Comparison of ENCODE assay signal across 6 mouse cellular contexts in the genomic region with DNA sequence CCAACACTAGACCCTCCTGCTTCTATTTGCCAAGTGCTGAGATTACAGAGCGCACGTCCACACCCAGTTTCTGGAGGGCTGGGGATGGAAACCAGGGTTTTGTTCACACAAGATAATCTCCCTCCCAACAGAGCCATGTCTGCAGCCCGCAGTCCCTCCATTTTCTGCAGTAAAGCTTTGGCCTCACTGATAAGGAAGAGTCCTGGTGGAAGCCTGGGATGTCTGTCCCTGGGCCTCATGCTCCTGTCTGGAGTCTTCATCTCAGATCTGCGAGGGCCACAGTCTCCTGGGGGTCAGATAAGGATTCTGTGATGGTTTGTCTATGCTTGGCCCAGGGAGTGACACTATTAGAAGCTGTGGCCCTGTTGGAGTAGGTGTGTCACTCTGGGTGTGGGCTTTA. TPM values are rescaled to one million over a fixed set of nuclear protein-coding genes. Genes with fewer than 3 reads are reported as not detected.
"Had no signal": no experiment of that assay in that cellular context is flagged by ENCODE, and none has a peak within 500 bp of the region (broad histone marks: within the 10 kb centered on the region; RNA-seq: fewer than 3 reads in every experiment).

No protein-coding gene starts in this region.

- H3K9ac ChIP-seq: limb, embryonic 12.5 days; lung, embryonic 14.5 days; midbrain, embryonic 12.5 days; neural tube, embryonic 13.5 days had no signal

- H3K4me3 ChIP-seq: limb, embryonic 12.5 days; megakaryocyte, embryonic 14.5 days; midbrain, embryonic 12.5 days; neural tube, embryonic 13.5 days had no signal

- H3K27ac ChIP-seq: limb, embryonic 12.5 days had no signal

- H3K36me3 ChIP-seq: limb, embryonic 12.5 days; midbrain, embryonic 12.5 days; neural tube, embryonic 13.5 days had no signal

- H3K4me2 ChIP-seq: limb, embryonic 12.5 days; lung, embryonic 14.5 days; midbrain, embryonic 12.5 days; neural tube, embryonic 13.5 days had no signal

- H3K27me3 ChIP-seq: neural tube, embryonic 13.5 days had no signal

- H3K4me1 ChIP-seq: limb, embryonic 12.5 days had no signal

- H3K9me3 ChIP-seq: megakaryocyte, embryonic 14.5 days had no signal

RNA-seq across cellular contexts. Expression of a gene that starts 43.6 kb away (rescaled TPM):
- polyA plus RNA-seq: liver, adult 2 months had no signal
